Mouse (Mus musculus): Measurements from ENCODE around the gene Adrb1.

Gene Adrb1

DNA sequence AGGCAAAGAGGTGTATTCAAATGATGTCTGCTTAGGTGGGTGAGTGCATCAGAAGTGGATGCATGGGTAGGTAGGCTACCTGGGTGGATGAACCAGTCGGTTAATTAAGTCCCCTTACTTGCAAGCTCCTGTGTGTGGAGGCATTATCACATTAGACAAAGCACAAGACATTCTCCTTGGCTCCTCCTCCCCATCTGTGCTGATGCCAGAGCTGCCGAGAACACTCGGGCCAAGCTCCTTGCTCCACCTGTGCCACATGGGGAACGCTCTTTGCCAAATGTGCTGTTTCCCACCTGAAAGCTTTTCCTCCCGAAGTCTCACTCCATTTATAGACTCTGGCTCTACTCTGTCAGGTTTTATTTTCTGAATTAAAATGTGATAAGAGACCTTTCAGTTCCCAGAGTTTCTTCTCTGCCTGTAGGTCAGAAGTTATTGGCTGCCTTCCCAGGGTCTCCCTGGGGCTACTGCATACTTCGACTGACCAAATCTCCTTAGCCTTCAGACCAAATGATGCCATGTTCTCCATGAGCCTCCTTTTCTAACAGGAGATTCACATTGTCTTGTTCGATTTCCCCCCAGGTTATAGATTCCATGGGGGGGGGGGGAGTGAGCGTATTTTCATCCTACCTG is 20.5 kb upstream of the Adrb1 start:
- ATAC-seq (ENCODE audit: insufficient number of reproducible peaks, low FRiP score, low TSS enrichment) = no peak

DNA sequence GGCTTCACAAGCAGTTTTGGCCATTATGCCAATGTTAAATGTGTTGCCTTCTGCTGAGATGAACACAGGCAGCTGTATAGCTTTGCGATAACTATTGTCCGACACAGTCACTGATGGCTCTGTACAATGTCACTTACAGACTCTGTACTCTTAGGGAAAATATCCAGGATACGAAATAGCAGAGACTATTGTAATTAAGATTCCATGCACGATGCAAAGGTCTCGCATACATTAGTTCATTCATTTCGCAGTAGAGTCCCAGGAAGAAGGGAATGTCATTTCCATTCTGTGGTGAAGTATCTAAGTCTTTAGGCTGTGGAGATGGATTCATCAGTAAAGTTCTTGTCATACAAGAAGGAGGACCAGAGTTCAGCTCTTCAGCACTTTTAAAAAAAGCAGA is 20.0 kb upstream of the Adrb1 start:
- no peak for ATAC-seq (ENCODE audit: insufficient number of reproducible peaks, low FRiP score, low TSS enrichment)

DNA sequence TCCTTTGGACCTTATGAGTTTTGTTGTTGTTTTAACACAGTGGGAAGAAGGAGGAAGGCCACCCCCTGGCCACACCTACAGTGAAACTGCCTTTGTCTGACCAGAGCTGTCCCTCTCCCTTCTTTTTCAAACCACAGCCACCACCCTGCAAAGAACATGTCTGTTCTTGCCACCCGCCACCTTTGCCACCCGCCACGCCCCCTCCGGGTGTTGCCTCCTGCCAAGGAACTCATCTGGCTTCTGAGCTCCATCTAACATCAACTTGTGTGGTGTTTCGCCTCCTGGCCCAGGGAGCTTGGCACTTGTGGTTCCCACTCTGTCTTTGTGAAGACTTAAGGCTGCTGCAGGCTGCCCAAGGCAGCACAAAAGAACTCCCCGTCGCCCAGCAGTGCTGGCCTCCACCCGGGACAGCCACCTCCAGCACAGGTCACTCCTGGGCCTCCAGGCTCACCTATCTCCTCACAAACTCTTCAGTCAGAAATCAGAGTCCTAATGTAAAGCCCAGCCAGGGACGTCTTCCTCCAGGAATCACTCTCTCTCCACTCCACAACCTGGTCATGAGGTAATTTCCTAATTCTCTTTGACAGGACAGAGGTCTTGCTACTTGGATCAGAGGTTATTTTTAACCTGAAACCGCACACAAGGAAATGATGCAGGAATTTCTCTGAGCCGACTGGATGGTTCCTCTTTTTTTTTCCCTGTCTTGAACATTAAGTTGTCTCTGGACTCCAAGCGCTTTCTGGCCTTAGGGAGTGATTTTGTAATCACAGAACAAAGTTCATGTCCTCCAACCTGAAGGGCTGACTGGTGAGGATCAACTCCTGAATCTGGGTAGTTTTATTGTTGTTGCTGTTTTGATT is 18.5 kb upstream of the Adrb1 start:
- ATAC-seq (ENCODE audit: insufficient number of reproducible peaks, low FRiP score, low TSS enrichment) = no peak

- no peak for ATAC-seq (ENCODE audit: insufficient number of reproducible peaks, low FRiP score, low TSS enrichment)
Measured at GRCm38 (mm10) chr19:56705026-56705675, 16.8 kb upstream of the Adrb1 start.

GRCm38 (mm10) chr19:56708794-56709193 is 13.2 kb upstream of the Adrb1 start:
- ATAC-seq (ENCODE audit: insufficient number of reproducible peaks, low FRiP score, low TSS enrichment) = no peak

- ATAC-seq (ENCODE audit: insufficient number of reproducible peaks, low FRiP score, low TSS enrichment) = no peak
Measured at GRCm38 (mm10) chr19:56710131-56710905, 11.7 kb upstream of the Adrb1 start.

DNA sequence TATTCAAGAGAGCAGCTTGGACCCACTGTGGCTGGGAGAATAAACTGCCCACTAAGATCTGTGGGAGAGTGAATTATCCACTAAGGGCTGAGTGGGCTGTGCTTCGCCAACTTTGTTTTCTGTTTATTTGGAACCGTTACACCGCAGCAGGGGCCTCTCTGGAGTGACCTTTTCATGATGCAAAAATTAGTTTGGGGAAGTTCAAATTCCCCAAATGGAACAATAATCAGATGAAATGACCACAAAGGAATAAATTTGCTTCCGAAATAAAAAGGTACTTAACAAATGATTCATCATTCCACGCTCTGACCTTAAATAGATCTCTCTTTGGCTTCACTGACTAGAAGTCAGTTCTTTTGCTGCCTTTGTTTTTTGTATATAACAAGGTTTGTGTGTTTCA is 8.4 kb upstream of the Adrb1 start:
- no peak for ATAC-seq (ENCODE audit: insufficient number of reproducible peaks, low FRiP score, low TSS enrichment)

- ATAC-seq (ENCODE audit: insufficient number of reproducible peaks, low FRiP score, low TSS enrichment) = no peak
Measured at GRCm38 (mm10) chr19:56714661-56715170, 7.3 kb upstream of the Adrb1 start.

DNA sequence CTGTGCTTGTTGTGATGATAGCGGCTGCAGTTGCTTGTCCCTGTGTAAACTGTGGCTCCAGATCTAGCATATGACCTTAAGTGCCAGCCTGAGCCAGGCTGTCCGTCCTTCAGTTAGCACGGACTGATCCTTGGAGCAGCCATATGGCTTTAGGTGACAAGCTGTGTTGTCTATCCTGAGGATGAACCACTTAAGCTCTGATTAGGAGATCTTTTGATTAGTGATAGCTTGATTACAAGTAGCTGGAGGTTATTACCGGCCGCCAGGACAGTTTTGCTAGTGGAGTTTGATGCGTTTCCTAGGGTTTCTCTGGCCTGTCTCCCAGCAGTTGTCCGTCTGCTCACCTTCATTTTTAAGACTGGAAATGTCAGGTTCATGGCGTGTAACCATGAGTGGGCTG is 4.0 kb upstream of the Adrb1 start:
- ATAC-seq (ENCODE audit: insufficient number of reproducible peaks, low FRiP score, low TSS enrichment) = no peak

DNA sequence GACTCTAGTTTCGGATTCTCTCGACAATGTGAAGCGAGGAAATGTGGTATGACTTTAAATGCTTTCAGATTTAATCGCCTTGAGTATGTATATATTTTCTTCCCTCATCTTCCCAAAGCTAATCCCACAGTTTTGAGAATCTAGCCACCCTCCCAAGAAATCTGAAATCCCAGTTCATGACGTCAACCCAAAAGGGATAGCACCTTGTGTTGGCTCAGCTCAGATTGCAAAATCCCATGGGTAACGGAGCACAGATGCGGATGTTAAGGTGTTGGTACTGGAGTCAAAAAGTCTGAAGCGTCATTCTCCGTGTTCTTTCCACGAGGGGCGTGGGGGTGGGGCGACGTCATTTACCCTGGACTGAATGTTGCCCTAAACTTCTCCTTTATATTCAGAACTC is 1.1 kb upstream of the Adrb1 start:
- no peak for ATAC-seq (ENCODE audit: insufficient number of reproducible peaks, low FRiP score, low TSS enrichment)

GRCm38 (mm10) chr19:56722291-56722707 is 300 bp downstream of the Adrb1 start:
- ATAC-seq (ENCODE audit: insufficient number of reproducible peaks, low FRiP score, low TSS enrichment) = no peak

DNA sequence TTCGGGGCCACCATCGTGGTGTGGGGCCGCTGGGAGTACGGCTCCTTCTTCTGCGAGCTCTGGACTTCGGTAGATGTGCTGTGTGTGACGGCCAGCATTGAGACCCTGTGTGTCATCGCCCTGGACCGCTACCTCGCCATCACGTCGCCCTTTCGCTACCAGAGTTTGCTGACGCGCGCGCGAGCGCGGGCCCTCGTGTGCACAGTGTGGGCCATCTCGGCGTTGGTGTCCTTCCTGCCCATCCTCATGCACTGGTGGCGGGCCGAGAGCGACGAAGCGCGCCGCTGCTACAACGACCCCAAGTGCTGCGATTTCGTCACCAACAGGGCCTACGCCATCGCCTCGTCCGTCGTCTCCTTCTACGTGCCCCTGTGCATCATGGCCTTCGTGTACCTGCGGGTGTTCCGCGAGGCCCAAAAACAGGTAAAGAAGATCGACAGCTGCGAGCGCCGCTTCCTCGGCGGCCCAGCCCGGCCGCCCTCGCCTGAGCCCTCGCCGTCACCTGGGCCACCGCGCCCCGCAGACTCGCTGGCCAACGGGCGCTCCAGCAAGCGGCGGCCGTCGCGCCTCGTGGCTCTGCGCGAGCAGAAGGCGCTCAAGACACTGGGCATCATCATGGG is 822 bp downstream of the Adrb1 start:
- no peak for ATAC-seq (ENCODE audit: insufficient number of reproducible peaks, low FRiP score, low TSS enrichment)

GRCm38 (mm10) chr19:56723331-56724125 is 1.5 kb downstream of the Adrb1 start:
- ATAC-seq (ENCODE audit: insufficient number of reproducible peaks, low FRiP score, low TSS enrichment) = no peak

DNA sequence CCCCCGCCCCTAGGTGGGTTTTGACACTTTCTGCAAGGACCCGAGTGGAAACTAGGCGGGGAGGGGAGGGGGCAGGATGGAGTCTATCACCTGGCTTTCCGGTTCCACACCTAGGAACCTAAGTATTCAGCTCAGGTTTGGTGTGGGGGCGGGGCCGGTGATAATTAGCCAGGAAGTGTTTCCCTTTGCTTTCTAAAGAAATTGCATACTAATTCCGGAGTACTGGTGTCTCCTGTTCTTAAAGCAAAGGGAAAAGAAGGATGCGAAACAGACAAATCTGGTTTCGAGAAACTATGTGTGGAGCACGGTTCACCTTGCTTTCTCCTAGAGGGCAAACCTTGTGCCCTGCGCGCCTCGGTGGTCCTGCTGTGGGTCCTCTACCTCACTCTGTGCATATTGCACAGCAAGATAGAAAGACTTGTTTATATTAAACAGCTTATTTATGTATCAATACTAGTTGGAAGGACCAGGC is 2.2 kb downstream of the Adrb1 start:
- no peak for ATAC-seq (ENCODE audit: insufficient number of reproducible peaks, low FRiP score, low TSS enrichment)

DNA sequence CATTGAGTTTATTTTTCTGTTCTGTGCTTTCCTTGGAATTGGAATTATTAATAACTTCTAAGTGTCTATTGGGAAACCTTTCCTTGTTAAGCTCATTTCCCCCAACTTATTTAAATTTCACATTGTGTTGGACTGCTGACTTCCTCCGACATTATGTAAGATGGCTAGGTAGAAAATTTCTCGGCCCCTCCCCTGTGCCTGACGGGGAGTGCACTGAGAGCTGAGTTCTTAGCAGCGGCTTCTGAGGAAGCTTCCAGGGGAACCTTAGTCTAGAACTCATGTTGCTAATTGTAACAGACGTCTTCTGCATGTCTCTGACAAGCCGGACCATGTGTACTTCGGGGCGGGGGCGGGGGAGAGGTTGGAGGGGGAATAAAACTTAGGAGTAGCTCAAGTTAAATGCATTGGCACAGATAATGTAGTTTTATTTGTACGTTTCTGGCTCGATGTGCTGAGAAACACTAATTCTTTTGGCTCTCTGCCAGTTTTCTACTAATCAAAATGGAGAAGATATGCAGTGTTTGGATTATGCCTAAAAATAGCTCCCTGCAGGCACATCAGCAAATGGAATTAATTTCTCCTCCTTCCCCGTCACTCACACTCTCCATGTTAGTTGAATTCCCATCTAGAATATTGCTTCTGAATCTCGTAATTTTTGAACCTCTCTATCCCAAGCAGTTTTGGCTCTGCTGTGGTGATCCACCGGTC is 5.3 kb downstream of the Adrb1 start:
- no peak for ATAC-seq (ENCODE audit: insufficient number of reproducible peaks, low FRiP score, low TSS enrichment)

DNA sequence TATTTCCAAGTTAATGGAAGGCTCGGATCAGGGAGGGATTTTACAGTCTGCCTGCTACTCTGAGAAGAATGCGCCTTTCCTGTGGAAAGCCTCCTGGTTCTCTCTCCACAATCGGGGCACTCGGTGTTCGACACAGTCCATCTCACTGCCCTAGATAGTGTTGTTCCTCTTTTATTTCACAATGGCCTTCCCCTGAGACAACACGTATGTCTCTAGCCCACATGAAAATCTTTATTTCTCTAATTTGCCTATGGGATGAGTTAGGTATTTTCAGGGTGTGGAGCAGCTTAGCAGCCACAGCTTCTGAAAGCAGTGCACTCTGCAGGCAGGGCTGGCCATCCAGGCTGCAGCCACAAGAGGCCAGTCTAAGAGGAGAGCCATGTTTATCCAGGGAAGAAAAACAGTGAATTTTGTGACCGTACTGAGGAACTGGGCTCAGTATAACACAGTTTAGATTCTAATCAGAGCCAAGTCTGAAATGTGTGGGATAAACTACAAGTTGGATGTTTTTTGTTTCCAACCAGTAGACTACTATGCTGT is 12.1 kb downstream of the Adrb1 start:
- ATAC-seq (ENCODE audit: insufficient number of reproducible peaks, low FRiP score, low TSS enrichment) = no peak

GRCm38 (mm10) chr19:56735747-56736146 is 13.7 kb downstream of the Adrb1 start:
- no peak for ATAC-seq (ENCODE audit: insufficient number of reproducible peaks, low FRiP score, low TSS enrichment)

GRCm38 (mm10) chr19:56736287-56736686 is 14.3 kb downstream of the Adrb1 start:
- ATAC-seq (ENCODE audit: insufficient number of reproducible peaks, low FRiP score, low TSS enrichment) = no peak

Measured in cerebellum, adult (tissue).